Mouse (Mus musculus) c-Kit-negative CD71-positive TER-119-positive erythroid progenitor cells, embryonic 14.5 days (primary cell): ENCODE measurements at regions not wholly inside any gene's neighbourhood (a gene's known extent, or its start where the extent isn't known, plus 50 kb on each side); places are given as distances from the start of the nearest gene placed in this dataset.
A peak's percentile ranks its signal among the peaks of the same experiment; 100 is the strongest.

Experiments
- DNase-seq: peaks from one replicate; pipeline ENCODE4 v3.0.0-alpha.2; 2013; ENCODE audit warnings: low read depth, low spot score

DNA sequence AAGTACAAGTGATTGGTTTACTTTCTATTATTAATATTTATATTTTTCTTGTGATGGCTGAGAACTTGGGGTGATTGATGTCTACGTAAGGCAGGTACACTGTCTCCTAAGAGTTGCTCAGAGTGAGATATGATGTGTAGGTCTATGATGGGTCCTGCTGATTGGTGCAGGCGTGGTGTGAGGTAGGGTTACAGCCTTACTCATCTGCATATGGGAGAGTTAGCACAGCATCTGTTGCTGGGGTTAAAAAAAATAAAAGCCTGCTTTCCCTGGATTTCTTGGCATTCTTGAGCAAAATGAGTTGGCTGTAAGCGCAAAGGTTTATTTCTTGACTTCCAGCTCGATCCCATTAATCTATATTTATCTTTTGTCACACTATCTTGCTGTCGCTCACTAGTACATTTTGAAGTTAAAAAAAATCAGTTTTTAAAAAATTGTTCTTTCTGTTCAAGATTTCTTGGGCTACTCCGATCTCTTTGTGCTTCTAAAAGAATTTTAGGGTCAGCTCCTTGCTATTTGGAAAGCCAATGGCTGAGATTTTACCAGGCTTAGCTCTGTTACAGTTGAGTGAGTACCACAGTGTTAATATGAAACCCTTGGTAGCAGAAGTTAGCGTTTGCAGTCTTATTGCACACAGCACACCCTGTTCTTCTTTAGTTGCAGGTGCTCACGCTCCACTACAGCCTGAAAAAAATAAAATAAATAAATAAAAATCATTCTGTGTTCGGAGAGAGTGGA is 482.0 kb downstream of the Plekhb2 start:
- no peak for DNase-seq

- DNase-seq, result no peak
Measured at GRCm38 (mm10) chr1:35332340-35332684, 482.5 kb downstream of the Plekhb2 start.

- no peak for DNase-seq
Measured at GRCm38 (mm10) chr1:35337647-35338046, 487.9 kb downstream of the Plekhb2 start.

DNA sequence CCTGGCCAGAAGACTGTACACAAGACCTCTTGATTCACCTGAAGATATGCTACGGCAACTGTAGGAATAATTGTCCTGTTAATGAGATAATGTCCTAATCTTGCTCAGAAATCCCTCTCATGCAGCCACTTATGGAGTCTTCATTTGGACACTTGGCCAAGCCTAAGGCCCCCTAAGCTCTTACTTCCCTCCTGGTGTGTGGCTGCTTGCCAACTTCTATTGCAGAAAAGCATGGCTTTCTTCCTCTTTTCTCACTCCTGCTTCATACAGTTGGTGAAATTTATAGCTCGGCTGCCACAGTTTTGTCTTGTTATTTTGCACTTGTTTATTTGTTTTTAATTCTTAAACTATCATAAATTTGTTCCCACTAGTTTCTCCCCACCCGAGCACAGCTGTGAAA is 488.4 kb downstream of the Plekhb2 start:
- DNase-seq, result no peak

DNA sequence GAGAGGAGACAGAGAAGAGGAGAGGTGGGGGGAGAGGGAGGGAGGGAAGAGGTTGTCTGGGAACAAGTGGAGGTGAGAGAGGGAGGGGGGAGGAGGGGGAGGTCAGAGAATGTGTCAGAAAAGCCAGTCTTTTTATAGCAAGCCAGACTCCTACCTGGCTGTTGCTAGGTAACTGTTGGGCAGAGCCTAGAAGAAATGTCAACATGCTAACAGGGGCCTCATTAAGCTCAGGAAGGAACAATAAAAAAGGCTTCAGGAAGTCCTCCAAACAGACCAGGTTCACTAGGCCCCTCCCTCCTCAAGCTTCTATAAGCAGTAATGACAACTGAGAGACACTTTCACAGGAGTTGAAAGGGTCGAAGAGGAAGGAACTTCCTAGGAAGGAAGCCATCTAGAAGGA is 494.8 kb downstream of the Plekhb2 start:
- no peak for DNase-seq

DNA sequence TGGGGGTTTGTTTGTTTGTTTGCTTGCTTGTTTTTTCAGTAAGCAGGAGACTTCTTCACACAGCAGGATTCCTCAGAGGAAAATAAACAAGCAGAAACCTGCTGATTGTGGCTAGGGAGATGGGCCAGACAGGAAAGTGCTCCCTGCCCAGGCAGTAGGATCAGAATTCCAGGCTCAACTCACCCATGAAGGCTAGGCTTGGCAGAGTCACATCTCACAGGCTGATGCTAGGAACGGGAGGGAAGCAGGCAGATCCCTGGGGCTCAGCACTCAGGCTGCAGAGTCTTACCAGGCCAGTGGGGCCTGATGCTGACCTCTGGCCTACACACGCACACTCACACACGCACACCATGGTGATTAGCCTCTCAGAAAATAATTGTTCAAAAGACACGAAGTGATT is 498.5 kb downstream of the Plekhb2 start:
- no peak for DNase-seq

DNA sequence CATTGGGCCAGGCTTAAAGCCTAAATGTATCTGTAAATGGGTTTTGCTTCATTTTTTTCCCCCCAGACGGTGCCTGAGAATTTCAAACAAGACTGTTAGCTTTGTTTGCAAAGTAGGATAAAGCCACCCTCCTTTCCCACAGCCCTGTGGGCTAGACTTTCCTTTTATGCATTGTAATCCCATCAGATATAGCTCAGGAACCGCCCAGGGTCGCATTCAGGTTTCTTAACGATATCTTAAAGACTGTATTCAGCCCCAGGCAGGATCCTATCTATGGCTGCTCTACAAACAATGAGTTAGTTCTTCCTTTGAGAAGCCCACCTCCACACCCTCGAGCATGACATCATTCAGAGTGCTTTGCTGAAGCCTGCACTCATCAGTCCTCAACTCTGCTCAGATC is 509.2 kb downstream of the Plekhb2 start:
- DNase-seq, result no peak

DNA sequence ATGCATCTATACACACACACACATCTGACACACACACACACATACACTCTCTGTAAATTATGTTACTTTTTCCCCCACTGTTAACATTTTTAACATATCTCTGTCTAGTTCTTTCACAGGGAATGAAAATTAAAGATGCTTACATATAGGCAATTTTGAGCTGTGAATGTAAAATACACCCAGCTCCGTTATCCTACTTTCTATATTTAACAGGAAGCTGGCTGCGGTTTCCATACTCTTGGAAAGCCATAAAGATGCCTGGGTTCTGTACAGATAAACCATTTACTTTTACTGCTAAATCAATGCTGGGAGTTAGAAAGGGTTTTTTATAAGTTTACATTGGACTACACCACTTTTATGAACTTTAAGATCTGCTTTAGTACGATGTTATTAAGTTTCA is 511.7 kb downstream of the Plekhb2 start:
- no peak for DNase-seq

DNA sequence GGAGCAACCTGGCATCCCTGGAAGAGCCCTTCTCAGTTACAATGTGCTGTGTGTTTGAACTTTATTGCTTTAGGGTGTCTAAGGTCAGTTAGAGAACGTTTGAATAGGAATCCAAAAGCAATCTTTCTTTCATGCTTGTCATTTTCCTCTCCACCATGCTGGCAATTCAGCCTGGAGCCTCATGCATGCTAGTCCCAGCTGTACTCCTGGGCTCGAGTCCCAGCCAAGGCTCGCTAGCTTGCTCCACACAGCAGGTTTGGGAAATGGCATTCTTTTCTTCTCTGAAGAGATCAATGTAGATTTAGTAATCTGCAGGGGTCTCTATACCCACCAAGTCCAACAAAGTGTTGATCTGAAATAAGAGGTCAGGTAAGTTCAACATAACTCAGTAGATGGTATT is 513.1 kb downstream of the Plekhb2 start:
- no peak for DNase-seq

DNA sequence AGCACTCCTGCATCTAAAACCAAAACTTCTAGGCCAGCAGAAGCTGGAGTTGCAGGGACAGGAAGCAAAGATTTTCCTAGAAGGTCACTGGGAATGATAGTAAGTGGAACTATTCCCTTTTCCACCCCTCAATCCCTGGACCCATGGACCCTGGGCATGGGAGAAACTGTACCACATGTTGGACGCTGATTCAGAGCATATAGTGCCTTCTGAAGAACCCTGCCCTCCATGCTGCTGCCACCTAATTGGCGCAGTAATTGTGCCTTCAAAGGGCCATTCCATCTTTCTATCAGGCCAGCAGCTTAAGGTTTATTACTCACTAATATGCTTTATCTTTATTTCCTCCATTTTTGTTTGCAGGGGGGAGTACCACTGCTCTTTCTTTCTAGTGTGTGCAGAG is 516.8 kb downstream of the Plekhb2 start:
- DNase-seq, result no peak

DNA sequence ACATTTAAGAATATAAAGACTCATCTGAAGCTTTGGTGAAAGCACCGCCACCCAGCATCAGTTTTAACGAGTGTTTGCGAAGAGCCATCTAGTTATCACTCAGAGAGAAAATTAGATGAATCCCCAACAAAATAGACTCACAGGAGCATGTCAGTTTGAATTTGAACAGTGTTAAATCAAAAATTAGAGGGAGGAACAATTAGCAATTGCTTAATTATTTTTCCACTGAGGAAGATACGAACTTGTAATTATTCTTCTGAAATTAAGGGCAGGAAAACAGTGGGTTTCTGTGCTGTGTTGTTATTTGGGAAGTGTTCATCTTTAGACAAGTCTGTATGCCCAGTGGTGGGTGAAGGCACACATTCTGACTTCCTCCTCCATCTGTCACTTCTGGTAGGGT is 523.0 kb downstream of the Plekhb2 start:
- DNase-seq, result no peak

DNA sequence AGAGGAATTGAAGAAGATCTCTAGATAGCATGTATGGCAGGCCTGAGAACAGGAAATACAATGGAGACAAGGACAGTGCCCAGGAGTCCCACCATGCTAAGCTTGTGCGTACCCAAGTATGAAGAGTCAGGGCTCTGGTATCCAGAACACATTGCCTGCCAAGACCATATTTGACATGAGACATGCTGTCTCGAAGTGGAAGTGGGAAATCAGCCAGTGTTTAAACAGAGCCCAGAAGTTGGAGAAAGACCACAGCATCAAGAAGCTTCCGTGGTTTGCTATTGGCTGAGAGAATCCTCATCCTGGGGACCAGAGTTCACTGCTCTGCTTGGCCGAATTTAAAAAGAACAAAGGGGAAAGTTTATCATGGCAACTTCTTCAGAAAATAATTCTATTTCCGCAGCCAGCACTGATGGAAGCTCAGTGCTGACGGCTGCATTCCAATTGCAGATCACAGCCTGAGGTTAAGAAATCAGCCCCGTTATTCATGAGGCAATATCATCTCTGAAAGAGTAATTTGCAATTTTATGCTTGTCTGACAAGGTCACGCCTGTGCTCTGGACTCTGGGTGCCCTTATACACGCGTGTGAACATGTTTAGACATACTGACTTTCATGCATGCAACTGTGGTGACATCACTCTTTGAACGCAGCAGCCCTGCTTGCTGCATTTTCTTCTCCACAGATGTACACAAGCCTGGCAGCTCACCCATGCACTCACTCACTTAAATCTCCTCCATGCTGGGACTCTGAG is 531.0 kb downstream of the Plekhb2 start:
- DNase-seq, result no peak

GRCm38 (mm10) chr1:35385430-35385829 is 535.7 kb downstream of the Plekhb2 start:
- DNase-seq, result peak; percentile 6

DNA sequence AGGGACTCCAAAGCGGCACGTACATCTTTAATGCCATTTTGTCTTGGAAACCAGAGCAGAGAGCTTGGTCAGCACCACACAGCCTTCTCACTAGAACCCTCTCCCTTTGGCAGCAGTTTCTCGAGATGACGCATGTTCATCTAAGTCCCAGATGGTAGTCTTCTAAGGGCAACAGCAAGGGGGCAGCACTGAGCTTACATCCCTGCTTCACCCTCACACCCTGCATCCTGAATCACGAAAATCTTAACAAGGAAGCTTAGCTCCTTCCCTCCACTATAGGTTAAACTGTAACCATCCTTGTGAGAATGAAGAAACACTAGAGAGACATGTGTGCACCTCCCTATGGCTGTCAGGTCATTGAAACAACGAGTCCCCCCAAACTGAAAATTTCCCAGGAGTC is 538.4 kb downstream of the Plekhb2 start:
- no peak for DNase-seq

DNA sequence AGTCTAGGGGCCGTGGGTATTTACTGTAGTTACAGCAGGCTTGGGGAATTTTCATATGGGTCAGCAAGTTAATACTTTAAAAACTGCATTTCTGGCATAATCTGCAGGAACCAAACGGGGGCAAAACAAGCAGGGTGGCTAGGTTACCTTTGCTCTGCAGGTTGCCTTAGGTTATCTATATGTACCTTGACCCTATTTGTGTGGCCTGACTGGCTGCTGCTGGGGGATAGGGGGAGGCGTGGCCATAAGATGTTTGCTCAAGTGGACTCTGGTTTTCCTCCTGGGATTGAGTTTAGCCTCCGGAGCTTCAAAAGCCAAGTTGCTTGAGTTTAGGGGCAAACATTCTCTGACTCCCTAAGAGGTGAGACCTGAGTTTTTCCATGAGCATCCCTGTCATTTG is 540.6 kb downstream of the Plekhb2 start:
- no peak for DNase-seq

DNA sequence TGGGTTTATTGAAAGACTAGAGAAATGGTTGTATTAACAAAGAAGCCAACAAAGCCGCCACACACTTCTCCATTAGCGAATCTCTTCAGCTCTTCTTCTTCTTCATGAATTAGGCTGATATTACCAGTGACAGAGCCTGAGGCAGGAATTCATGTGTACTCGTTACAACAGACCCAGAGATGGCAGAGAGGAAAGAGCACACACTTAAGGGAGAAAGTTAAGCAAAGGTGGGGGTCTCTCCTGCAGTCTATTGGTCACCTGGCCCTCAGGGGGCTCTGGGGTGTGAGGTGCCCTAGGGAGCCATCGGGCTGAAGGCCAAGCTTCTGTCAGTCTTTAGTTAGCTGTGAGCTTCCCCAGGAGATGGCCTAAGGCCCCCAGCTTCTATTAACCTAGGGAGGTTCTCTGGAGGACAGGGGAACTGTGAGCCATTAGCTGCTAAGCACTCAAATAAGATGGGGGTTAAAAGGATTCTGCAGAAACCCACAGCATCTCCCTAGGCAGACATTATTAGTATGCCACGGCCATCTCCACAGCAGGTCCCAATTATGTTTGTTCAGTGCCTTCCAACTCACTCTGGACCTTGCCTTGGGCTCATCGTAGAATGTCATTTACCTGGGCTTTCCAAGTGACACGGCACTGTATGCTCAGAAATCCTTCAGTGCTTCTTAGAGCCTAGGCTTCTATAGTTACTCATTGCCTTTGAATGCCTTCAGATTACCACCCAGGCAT is 541.2 kb downstream of the Plekhb2 start:
- no peak for DNase-seq

GRCm38 (mm10) chr1:35393550-35394118 is 543.9 kb downstream of the Plekhb2 start:
- DNase-seq, result no peak

GRCm38 (mm10) chr1:35400674-35401359 is 551.0 kb downstream of the Plekhb2 start:
- no peak for DNase-seq

DNA sequence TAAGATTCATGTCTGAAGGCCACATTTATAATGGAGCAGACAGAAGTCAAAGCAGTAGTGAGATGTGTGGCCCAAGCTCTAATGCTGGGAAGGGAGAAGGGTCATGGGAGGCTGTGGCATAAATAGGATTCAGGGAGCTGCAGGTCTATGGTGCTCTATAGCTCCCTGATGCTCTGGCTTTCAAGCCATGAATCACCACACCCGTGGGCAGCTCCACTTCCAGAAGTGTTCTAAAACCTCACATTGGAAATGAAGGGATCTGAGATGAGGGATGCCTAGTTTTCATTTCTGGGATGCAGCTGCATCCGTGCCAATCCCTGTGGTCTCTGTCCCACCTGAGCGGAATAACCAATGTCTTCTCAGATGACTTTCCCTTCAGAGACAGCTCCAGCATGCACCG is 553.2 kb downstream of the Plekhb2 start:
- no peak for DNase-seq

DNA sequence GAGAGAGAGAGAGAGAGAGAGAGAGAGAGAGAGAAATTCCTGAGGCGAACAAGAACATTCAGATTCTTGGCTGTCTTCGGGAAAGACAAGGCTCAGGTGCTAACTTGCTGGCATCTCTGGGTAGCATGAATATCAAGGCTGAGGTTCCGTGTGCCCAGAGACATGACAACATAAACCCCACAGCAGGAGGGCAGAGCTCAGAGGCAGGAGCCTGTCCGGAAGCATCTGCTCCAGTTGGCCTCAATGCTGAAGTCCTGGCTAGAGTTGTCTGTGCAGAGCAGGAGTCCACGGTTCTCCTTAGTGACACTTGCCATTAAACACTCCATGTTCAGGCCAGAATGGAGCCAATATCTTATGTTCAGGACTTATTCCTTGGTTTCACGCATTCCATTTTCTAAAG is 555.6 kb downstream of the Plekhb2 start:
- no peak for DNase-seq

GRCm38 (mm10) chr1:35415646-35416045 is 565.9 kb downstream of the Plekhb2 start:
- no peak for DNase-seq
